Mouse (Mus musculus): ENCODE data around the gene Scaf4.
"Not testable (repeated sequence)": the region's sequence is repeated elsewhere in the genome, so short reads cannot be mapped to it uniquely, and the experiment has no call there.

The Scaf4 gene

DNA sequence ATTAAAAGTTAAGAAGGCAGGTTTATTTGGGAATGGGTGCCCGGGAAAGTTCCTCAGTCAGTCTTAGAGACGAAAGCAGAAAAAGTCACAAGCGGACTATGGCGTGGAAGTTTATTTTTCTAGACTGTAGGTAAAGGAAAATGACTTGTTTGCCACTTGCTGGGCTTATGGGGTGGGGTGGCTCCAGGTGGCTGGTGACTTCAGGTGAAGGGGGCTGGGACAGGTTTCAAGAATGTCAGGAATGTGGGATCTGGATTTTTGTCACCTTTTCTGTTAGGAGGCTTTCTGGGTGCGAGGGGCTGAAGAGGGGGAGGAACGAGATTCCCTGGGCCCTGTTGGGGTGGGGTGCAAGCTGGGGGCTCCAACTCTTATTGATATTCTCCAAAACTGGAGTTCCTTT, 7.4 kb upstream of the Scaf4 start:
- no peak for DNase-seq (ENCODE audit: low spot score in 2 of 2)

DNA sequence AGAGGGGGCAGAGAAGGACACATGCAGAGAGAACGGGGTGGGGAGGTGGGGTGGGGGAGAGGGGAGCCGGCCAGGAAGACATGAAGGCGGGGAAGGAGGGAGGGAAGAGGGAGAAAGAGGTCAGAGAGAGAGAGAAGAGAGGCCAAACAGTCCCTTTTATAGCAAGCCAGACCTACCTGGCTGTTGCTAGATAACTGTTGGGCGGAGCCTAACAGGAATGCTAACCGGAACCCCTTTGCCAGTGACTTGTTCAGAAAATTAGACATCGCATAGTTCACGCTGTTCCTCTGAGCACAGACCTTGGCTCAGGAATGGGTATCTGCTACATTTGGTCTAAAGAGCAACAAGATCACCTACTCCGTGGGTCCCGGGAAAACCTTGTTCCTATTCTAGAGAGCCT, 6.7 kb upstream of the Scaf4 start:
- no peak for DNase-seq (ENCODE audit: low spot score in 2 of 2)

DNA sequence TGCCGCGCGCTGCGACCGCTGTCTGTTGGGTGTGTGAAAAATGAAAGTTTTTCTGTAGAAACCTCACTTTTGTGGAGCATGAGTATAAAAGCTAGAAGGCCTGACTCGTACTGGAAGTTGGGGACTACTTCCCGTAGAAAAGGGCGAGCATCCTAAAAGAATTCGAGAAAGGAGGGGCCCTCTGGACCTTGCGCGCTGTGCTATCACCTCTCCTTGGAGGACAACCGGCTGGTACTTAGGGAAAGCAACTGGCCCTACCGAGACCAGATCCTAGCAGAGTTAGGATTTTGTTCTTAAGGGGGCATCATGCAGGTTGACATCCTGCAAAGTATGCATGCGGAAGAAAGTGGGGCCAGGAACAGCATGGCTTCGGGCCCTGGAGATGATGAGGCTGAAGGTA, 613 bp upstream of the Scaf4 start:
- no peak for DNase-seq (ENCODE audit: low spot score in 2 of 2)

DNA sequence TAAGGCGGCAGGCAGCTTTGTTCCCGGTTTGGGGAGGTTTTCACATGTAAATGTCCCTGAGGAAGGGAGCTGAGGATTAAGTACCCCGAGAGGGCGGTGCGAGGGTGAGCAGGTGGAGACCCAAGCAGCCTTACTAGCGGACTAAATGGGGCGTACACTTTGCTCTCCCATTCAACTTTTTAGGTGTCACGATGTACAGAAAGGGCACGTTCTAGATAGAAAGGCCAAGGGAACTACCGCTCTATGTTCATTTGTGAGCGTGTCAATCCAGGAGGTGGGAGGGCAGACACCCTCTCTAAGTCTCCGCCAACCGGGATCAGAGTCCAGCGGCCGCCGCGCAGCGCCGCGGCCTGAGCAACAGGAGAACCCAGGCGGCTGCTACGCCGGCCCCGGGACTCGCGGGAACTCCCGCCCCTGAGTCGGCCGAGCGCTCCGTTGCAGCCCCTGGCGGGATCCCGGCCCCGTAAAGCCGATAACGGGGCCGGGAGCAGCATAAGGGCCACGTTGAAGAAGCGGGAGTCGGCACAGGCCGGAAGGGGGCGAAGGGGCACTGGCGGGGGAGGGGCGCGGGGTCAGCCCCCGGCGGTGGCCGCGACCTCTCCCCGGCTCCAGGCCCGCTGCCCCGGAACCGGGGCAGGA, 918 bp downstream of the Scaf4 start:
- peak in 1 of 2 experiments; percentile 32 for DNase-seq (ENCODE audit: low spot score in 2 of 2)

DNA sequence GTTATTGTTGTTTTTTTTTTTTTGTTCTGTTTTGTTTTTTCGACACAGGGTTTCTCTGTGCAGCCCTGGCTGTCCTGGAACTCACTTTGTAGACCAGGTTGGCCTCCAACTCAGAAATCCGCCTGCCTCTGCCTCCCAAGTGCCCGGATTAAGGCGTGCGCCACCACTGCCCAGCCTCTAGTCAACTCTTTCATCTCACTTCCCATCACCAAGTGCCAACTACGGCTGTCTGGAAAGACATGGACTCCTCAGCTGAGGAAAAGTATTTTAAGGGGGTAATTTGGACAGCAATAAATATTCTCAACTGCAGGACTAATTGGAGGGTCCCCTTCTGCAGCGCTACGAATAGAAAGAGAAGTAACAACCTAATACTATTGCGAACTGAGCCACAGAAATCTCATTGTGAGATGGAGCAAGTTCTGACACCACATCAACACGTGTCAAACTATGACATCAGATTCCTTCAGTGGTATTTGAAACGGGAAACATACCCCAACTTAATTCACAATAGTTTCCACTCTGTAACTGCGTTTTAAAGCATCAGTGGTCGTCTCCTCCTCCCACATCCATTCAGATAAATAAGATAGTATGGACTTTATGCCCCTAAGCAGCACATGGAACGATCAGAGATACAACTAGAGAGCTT, 1.6 kb downstream of the Scaf4 start:
- no peak for DNase-seq (ENCODE audit: low spot score in 2 of 2)

DNA sequence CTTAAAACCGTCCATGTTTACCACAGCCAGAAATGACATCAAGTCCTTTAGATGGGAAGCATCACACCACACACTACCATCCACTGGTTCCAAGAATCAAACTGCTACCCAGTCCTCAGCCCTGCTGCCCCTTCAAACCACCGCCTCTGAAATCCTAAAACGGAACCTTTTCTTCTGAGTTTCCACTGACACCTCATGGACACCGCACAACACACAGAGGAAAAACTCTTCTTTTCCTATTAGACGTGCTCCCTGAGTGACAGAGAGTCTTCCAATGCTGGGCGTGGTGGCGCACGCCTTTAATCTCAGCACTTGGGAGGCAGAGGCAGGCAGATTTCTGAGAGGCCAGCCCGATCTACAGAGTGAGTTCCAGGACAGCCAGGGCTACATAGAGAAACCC, 2.9 kb downstream of the Scaf4 start:
- DNase-seq (ENCODE audit: low spot score in 2 of 2), result no peak

DNA sequence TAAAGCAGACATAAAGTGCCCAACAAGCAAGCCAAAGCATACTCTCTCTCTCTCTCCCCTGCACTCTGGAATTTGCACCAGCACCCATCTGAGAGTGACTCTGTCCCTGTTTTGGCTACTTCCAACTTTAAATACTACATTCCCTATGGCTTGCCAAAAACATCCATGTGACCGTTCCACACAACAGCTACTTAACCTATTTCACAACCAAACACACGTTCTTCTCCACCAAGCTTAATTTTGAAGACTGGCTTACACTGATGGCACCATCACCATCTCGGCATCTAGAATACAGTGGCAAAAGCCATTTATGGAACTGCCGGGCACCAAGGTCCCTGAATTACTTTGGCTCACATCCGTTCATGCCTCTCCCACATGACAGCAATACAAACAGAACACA, 3.3 kb downstream of the Scaf4 start:
- DNase-seq (ENCODE audit: low spot score in 2 of 2), result no peak

DNA sequence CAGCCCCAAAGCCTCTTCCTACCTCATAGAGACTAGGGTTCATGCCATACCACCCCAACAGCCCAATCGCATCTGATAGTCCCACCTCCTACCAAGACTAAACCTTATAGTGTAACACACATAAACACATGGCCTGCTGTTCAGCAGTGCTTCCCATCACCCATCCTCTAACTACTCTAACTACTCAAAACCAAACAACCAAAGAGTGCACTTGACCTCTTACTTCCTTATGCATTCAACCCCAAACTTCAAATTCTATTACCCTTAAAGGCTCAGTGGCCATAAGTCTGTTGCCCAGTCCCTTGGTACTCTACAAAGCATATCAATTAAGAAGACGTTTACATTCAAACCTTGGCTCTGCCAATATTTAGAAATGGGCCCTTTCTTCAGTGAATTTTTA, 3.8 kb downstream of the Scaf4 start:
- DNase-seq (ENCODE audit: low spot score in 2 of 2), result no peak

DNA sequence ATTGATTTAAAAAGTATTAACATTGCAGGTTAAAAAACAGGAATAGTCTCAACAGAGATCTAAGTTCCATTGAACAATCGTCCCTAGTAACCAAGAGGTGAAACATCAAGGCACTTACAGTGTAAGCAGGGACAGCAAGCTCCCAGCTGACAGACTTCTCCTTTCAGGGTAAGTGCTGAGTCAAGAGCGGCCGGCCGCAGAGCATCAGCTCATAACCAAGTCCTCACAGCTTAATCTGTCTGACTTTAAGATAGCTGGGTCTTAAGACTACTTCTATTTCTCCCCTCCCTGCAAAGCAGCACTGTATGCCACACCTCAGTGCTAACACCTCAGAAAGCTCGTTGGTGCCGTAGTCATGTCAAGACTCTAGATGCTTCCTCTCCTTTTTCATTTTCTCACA, 5.2 kb downstream of the Scaf4 start:
- no peak for DNase-seq (ENCODE audit: low spot score in 2 of 2)

DNA sequence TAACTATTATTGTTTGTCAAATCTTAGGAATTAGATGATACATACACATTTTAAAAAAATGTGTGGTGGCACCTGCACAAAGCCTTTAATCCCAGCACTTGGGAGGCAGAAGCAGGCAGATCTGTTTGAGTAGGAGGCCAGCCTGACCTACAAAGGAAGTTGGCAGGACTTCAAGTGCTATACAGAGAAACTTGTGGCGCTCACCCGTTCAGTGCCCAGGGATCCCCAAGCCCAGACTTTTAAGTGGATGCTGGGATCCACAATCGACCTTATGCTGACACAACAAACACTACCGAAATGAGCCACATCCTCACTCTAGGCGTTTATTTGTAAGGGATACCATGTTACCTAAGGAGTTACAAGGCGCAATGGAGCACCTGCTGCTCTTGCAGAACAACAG, 8.8 kb downstream of the Scaf4 start:
- no peak for DNase-seq (ENCODE audit: low spot score in 2 of 2)

DNA sequence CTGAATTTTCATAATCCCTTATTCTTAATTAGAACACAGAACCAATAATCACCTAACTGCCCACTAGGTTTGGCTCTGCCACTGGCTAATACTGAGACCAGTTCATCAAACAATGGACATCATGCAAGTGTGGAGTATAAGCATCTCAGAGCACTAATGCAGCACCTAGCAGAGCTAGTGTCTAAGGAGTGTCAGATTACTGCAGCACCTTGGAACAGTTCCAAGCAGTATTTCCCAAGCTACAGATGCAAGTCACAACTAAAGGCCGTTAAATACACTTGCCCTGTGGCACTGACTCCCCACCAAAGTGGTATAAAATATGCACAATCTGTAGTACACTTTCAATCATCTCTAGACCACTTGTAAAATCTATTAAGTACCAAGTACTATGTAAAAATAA, 17.7 kb downstream of the Scaf4 start:
- DNase-seq (ENCODE audit: low spot score in 2 of 2), result no peak

DNA sequence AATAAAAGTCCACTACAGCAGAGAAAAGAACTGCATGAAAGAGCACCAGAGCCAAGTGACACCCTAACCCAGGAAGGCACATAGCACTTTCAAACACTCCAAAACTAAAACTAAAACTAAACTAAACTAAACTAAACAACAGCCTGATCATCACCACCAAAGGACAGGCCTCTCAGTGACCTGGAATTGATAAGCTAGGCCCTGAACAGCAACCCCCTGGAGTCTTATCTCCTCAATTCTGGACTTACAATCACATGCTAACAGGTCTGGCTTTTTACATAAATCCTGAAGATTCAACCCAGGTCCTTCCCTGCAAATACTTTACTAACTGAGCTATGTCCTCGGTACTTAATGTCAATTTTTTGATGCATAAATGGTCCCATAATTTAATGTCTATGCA, 19.2 kb downstream of the Scaf4 start:
- no peak for DNase-seq (ENCODE audit: low spot score in 2 of 2)

DNA sequence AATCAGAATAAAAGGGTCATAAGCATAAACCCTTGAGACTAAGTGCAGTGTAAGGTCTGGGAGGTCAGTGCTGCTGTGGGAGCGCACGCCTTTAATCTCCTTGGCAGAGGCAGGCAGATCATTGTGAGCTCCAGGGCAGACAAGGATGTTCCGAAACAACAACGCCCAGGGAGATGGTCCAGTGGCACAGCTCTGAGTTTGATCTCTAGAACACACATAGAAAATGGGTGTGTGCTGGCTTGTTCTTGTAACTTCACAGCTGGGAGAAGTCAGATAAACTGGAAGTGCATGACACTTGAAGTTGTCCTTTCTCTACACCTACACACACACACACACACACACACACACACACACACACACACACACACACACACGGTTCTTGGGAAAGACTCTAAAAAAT, 20.3 kb downstream of the Scaf4 start:
- no peak for DNase-seq (ENCODE audit: low spot score in 2 of 2)

DNA sequence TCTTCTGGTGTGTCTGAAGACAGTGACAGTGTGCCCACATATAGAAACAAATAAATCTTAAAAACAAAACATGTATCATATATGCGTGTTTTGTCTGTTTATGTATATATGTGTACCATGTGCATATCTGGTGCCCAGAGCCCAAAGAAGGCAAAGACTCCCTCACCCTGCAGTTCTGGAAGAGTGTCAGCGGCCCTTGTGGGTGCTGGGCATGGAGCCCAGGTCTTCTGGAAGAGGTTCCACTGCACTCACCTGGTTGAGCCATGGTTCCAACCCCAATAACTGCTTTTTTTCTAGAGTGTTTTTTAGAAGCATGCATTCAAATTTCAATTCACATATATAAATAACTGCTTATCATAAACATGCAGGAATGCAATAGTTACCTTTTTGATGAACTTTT, 22.5 kb downstream of the Scaf4 start:
- DNase-seq (ENCODE audit: low spot score in 2 of 2), result no peak

DNA sequence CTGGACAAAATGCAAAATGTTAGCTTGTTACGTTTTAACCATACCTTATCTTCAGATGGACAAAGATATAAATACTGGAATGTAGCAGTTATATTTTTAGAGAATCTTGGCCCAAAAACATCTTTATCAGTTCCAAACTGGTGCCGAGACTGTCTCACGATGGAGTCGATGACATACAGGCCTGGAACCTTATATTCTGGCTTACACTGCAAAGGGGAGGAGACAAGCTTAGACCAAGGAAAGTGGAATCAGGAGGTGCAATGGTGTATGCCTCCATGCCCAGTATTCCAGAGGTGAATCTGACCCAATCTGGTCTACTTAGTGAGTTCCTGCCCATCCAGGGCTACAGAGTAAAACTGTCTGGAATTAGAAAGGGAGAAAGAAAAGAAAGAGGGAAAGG, 24.2 kb downstream of the Scaf4 start:
- no peak for DNase-seq (ENCODE audit: low spot score in 2 of 2)

DNA sequence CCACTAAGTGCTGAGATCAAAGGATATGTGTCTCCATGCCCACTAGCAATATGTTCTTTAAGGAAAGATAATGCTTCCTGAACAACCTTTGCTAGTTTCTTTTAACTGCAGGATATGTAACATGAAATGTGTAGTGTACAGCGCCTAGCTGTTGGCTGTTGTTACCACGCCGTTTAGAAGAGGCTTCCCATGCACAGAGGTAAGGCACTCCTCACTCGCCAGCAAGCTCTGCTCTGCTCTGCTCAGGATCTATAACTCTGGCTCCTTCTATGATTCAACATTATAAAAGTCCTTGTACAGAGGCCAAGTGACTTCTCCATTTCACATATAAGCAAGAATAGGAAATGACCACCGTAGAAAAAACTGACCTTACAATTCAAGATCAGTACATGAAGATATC, 24.7 kb downstream of the Scaf4 start:
- DNase-seq (ENCODE audit: low spot score in 2 of 2), result no peak

DNA sequence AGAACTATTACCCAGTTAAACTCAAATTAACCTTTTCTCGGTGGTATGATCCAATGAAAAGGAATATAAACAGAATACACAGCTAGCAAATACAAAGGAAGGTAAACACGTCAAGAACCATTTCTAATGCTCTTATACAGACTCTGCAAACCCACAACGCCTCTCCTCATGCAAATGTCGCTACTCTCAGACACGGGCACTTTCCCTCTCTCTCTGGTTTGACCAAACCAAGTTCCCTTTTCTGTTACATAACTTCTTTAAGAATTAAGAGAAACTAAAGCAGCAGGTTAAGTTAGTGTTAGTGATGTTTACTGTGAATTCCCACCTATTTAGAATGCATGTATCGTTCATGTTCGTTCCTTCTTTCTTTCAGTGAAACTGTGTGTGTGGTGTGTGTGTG, 25.4 kb downstream of the Scaf4 start:
- DNase-seq (ENCODE audit: low spot score in 2 of 2), result no peak

DNA sequence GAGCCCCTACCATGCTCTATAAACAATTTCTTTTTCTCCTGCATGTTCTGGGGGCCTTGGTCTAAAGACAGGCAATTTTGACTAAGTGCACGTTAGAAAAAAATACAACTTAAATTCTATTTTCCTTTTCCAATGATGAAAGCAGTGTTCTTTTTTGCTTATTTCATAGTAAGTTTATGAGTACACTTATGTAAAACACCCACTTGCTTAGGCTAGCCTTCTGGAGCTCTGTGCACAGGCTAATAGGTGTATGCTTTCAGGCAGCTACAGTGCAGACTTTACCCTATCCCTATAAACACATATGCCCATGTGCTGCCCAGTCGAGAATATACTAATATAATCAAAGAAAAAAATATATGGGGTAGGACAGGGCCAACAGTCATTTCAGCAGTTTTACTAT, 31.8 kb downstream of the Scaf4 start:
- DNase-seq (ENCODE audit: low spot score in 2 of 2), result no peak

DNA sequence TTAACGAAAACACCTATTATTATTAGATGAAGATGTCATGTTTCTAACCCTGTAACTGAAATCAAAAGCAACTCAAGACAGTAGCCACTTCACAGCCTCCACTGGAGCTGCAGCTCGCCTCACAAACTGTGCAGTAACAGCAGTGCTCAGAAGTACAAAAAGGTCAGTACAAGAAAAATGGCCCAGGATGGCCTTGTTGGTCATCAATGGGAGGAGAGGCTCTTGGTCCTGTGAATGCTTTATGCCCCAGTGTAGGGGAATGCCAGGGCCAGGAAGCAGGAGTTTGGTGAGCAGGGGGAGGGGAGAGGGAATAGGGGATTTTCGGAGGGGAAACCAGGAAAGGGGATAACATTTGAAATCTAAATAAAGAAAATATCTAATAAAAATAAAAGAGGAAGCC, 33.0 kb downstream of the Scaf4 start:
- not testable (repeated sequence) for DNase-seq (ENCODE audit: low spot score in 2 of 2)

DNA sequence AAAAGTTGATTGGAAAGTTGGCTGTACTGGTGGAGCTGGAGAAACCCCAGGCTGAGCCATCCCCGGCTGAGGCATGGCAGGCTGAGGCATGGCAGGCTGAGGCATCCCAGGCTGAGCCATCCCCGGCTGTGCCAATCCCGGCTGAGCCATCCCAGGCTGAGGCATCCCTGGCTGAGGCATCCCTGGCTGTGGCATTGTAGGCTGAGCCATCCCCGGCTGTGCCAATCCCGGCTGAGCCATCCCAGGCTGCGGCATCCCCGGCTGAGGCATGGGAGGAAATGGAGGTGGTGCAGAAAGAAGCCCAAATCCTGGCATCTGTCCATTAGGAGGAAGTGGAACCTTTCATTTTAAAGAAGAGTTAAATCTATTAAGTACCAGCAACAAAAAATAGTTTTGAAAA, 34.2 kb downstream of the Scaf4 start:
- DNase-seq (ENCODE audit: low spot score in 2 of 2), result no peak

DNA sequence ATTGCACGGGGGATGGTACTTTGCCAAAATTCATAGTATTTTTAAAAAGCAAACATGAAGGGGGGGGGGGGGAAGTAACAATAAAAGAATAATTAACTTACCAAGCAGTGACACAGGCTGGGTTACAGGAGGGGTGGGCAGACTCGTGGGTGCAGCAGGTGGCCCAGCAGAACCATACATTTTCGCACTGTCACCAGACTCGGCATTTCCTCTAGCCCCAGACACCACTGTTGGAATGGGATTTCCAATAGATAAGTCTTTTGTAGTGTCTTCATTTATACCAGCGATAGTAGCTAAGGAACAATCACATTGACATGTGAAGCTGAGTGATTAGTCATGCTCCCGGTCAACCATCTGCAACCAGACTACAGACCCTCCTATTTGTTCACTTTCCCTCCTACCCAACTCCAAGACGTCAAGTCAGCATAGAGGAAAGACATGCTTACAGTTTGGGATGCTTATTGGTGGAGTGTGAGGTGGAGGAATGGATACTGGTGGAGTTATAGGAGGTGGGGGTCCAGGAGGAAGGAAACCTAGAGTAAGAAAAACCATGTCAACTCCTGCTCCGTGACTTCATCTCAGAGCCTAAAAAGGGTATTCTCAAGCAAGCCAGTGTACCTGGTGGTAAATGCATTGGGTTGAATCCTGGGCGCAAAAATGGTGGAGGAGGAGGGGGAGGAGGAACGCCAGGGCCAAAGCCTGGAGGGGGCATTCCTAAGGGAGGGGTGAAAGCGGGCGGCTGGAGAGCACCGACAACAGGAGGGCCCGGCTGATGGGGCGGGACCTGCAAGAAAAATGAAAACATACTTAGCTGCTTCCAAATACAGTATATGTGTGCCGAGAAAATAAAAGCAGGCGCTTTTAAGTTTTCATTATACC, 41.6 kb downstream of the Scaf4 start:
- DNase-seq (ENCODE audit: low spot score in 2 of 2), result no peak

DNA sequence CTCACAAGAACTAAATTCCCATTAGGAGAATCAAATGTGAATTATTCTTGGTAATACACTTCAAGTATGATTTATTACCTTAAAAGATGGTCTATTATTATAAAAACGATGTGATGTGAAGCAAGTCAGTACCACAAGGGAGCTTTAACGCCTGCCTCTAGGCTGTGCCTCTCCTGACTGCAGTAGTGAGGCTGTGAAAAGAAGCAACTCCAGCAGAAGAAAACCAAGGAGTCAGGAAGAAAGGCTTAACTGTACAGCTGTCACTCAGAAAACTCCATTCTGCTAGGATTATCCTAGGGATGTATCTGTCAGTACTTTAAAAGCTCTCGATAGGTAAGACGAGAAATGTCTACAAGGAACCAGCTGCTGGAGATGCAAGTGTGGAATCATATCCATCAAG, 42.4 kb downstream of the Scaf4 start:
- DNase-seq (ENCODE audit: low spot score in 2 of 2), result no peak

DNA sequence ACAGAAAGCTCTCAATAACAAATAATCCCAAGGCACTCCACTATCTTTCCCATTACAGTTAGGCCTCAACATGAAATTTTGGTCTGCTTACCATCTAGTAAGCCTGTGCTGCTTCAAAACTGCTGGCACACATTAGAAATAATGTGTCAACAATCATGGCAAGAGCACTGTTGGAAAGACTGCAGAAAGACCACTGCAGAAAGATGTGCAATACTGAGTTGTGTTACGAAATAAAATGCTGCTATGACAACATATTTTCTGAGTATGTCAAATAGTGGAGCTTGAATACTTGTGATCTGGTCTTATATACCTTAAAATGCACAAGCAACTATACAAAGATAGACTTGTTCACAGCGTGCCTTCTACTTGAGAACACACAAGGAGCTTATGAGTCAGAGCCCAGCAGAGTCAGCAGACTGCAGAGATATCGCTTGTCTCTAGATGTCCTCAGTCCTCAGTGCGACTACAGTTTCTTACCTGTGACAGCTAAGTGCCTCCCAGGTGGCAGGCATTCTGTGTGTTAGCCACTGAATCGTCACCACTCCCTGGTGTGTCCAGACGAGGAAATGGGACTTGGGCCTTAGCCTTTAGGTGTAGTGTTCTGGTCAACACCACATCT, 45.1 kb downstream of the Scaf4 start:
- DNase-seq (ENCODE audit: low spot score in 2 of 2), result no peak
